Mouse (Mus musculus): ENCODE data around the gene Ryr3. TPM values are rescaled to one million over a fixed set of nuclear protein-coding genes. Genes with fewer than 3 reads are reported as not detected.

Gene Ryr3
- total RNA-seq, 1 experiment: 5.4 TPM

DNA sequence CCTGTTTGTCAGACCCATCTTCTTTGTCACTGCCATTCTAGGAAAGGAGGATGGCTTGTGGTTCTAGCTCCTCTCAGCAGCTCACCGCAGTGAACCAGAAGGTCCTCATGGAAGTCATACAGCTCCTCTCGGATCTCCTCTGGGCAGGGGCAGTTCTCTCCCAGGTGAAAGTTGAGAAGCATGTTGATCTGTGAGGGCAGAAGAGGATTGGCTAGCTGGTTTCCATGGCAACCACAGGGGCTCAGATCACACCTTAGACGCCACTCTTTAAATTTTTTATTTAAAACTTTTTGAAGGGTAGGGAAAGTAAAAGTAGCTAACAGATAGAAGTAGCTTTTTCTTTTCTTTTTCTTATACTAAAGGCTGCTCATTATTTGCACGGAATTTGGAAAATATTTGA lies 390.3 kb downstream of the Ryr3 start:
- Histone ChIP-seq H3K9me3 (ENCODE audit: control insufficient read depth, insufficient read depth, low read depth, low read length) (no peaks in the 10 kb centered on the region), H3K27ac (ENCODE audit: insufficient read depth, low read depth, low read length, poor library complexity, severe bottlenecking) (no peak overlapping the region), H3K4me1 (ENCODE audit: control insufficient read depth in 2 of 2, insufficient read depth in 2 of 2, low read length in 2 of 2, poor library complexity in 1 of 2) (no peaks in the 10 kb centered on the region), H3K36me3 (ENCODE audit: control insufficient read depth, insufficient read depth, low read length, poor library complexity, severe bottlenecking) (no peaks in the 10 kb centered on the region), H3K9ac (ENCODE audit: insufficient read depth, low read depth, low read length, poor library complexity, severe bottlenecking) (no peak overlapping the region), H3K4me3 (ENCODE audit: insufficient read depth in 1 of 2, low read depth in 1 of 2, low read length in 2 of 2, poor library complexity in 1 of 2, severe bottlenecking in 1 of 2) (no peak overlapping the region)
- in situ Hi-C loops (cut with MboI; ENCODE audit: low sequenced_read_pairs in 2 of 2, unreplicated experiment in 2 of 2): no loop called here
- TF ChIP-seq ZC3H11A (IDR thresholded peaks at IDR 0.05; ENCODE audit: borderline replicate concordance, low read depth, low read length) (no peak), HCFC1 (IDR thresholded peaks at IDR 0.05; ENCODE audit: borderline replicate concordance, insufficient read depth, low read length) (no peak), ZNF384 (IDR thresholded peaks at IDR 0.05; ENCODE audit: low read depth, low read length) (no peak), MAFK (IDR thresholded peaks at IDR 0.05; ENCODE audit: insufficient read depth, low read depth, low read length) (no peak)
- DNase-seq (ENCODE audit: low read depth, low spot score): peak; percentile 11

DNA sequence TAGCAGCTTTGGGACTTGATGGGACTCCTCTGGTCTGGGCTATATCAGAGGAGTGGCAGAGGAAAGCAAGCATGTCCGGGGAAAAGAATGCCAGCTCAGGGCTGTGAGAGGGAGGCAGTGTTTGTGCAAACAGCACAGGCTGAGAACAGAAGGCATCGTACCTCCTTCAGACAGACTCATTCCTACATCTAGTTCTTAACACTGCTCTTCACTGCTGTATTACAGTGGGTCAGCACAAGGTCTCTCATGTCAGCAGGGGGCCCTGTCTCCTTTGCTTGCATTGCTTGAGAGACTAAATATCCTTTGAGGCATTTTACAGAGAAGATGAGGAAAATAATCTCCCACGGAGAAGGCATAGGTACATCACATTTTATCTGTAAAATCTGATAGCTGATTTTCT lies 394.2 kb downstream of the Ryr3 start:
- TF ChIP-seq MAFK (IDR thresholded peaks at IDR 0.05; ENCODE audit: insufficient read depth, low read depth, low read length) (no peak), CHD2 (IDR thresholded peaks at IDR 0.05; ENCODE audit: low read depth, low read length) (no peak), ZNF384 (IDR thresholded peaks at IDR 0.05; ENCODE audit: low read depth, low read length) (no peak), HCFC1 (IDR thresholded peaks at IDR 0.05; ENCODE audit: borderline replicate concordance, insufficient read depth, low read length) (no peak), ZC3H11A (IDR thresholded peaks at IDR 0.05; ENCODE audit: borderline replicate concordance, low read depth, low read length) (no peak)
- no peaks in the 10 kb centered on the region for H3K9me3 ChIP-seq (ENCODE audit: control insufficient read depth, insufficient read depth, low read depth, low read length)
- no peak overlapping the region for H3K9ac ChIP-seq (ENCODE audit: insufficient read depth, low read depth, low read length, poor library complexity, severe bottlenecking)
- H3K36me3 ChIP-seq (ENCODE audit: control insufficient read depth, insufficient read depth, low read length, poor library complexity, severe bottlenecking): no peaks in the 10 kb centered on the region
- no peaks in the 10 kb centered on the region for H3K4me1 ChIP-seq (ENCODE audit: control insufficient read depth in 2 of 2, insufficient read depth in 2 of 2, low read length in 2 of 2, poor library complexity in 1 of 2)
- H3K4me3 ChIP-seq (ENCODE audit: insufficient read depth in 1 of 2, low read depth in 1 of 2, low read length in 2 of 2, poor library complexity in 1 of 2, severe bottlenecking in 1 of 2): no peak overlapping the region
- in situ Hi-C loops (cut with MboI; ENCODE audit: low sequenced_read_pairs in 2 of 2, unreplicated experiment in 2 of 2): no loop called here
- no peak for DNase-seq (ENCODE audit: low read depth, low spot score)
- H3K27ac ChIP-seq (ENCODE audit: insufficient read depth, low read depth, low read length, poor library complexity, severe bottlenecking): no peak overlapping the region

GRCm38 (mm10) chr2:112819059-112819458 lies 397.8 kb downstream of the Ryr3 start:
- H3K9ac ChIP-seq (ENCODE audit: insufficient read depth, low read depth, low read length, poor library complexity, severe bottlenecking): no peak overlapping the region
- no peak overlapping the region for H3K27ac ChIP-seq (ENCODE audit: insufficient read depth, low read depth, low read length, poor library complexity, severe bottlenecking)
- in situ Hi-C loops (cut with MboI; ENCODE audit: low sequenced_read_pairs in 2 of 2, unreplicated experiment in 2 of 2): no loop called here
- H3K36me3 ChIP-seq (ENCODE audit: control insufficient read depth, insufficient read depth, low read length, poor library complexity, severe bottlenecking): no peaks in the 10 kb centered on the region
- TF ChIP-seq HCFC1 (IDR thresholded peaks at IDR 0.05; ENCODE audit: borderline replicate concordance, insufficient read depth, low read length): no peak
- TF ChIP-seq MAFK (IDR thresholded peaks at IDR 0.05; ENCODE audit: insufficient read depth, low read depth, low read length): no peak
- no peak for TF ChIP-seq CHD2 (IDR thresholded peaks at IDR 0.05; ENCODE audit: low read depth, low read length)
- TF ChIP-seq ZC3H11A (IDR thresholded peaks at IDR 0.05; ENCODE audit: borderline replicate concordance, low read depth, low read length): no peak
- no peak for TF ChIP-seq ZNF384 (IDR thresholded peaks at IDR 0.05; ENCODE audit: low read depth, low read length)
- H3K4me1 ChIP-seq (ENCODE audit: control insufficient read depth in 2 of 2, insufficient read depth in 2 of 2, low read length in 2 of 2, poor library complexity in 1 of 2): no peaks in the 10 kb centered on the region
- DNase-seq (ENCODE audit: low read depth, low spot score): no peak
- no peaks in the 10 kb centered on the region for H3K9me3 ChIP-seq (ENCODE audit: control insufficient read depth, insufficient read depth, low read depth, low read length)
- no peak overlapping the region for H3K4me3 ChIP-seq (ENCODE audit: insufficient read depth in 1 of 2, low read depth in 1 of 2, low read length in 2 of 2, poor library complexity in 1 of 2, severe bottlenecking in 1 of 2)

DNA sequence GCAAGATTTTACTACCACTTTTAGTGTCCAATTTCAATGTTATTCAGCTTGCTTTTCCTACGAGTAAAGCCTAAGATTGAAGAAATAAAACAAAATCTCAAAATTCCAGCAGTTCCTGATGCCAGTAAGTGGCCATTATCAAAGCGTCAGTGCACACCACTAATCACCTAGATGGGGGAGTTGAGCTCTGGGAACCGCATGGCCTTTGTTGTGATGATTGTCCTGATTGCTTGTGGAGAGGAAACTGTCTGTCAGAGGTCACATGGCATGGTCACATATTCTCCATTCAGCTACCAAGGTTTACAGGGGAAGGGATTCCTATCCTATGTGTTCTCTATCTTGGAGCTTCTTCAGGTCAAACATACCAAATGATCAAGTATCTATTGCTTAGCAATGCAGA lies 399.9 kb downstream of the Ryr3 start:
- no peaks in the 10 kb centered on the region for H3K4me1 ChIP-seq (ENCODE audit: control insufficient read depth in 2 of 2, insufficient read depth in 2 of 2, low read length in 2 of 2, poor library complexity in 1 of 2)
- no peak overlapping the region for H3K27ac ChIP-seq (ENCODE audit: insufficient read depth, low read depth, low read length, poor library complexity, severe bottlenecking)
- H3K4me3 ChIP-seq (ENCODE audit: insufficient read depth in 1 of 2, low read depth in 1 of 2, low read length in 2 of 2, poor library complexity in 1 of 2, severe bottlenecking in 1 of 2): no peak overlapping the region
- H3K9me3 ChIP-seq (ENCODE audit: control insufficient read depth, insufficient read depth, low read depth, low read length): no peaks in the 10 kb centered on the region
- in situ Hi-C loops (cut with MboI; ENCODE audit: low sequenced_read_pairs in 2 of 2, unreplicated experiment in 2 of 2): no loop called here
- H3K36me3 ChIP-seq (ENCODE audit: control insufficient read depth, insufficient read depth, low read length, poor library complexity, severe bottlenecking): no peaks in the 10 kb centered on the region
- H3K9ac ChIP-seq (ENCODE audit: insufficient read depth, low read depth, low read length, poor library complexity, severe bottlenecking): no peak overlapping the region
- TF ChIP-seq CHD2 (IDR thresholded peaks at IDR 0.05; ENCODE audit: low read depth, low read length): no peak
- no peak for TF ChIP-seq ZNF384 (IDR thresholded peaks at IDR 0.05; ENCODE audit: low read depth, low read length)
- DNase-seq (ENCODE audit: low read depth, low spot score): peak; percentile 15

DNA sequence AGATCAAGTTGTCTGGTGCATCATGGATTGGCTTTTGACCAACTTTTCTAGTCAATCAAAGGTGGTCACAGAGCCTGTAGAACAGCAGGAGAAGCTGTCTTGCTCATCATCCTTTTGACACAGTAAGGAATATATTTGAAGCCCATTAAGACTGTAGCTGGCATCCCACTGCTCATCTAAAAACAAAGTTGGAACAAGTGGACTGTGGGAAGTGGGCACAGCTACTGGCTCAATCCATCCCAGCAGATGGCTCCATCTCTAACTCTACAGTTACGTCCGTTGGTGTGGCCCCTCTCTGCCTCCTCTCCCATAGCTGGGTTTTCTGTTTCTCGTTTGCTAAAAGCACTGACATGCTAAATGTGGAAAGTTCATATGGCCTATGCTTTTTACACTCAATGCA lies 400.9 kb downstream of the Ryr3 start:
- Histone ChIP-seq H3K9ac (ENCODE audit: insufficient read depth, low read depth, low read length, poor library complexity, severe bottlenecking) (no peak overlapping the region), H3K9me3 (ENCODE audit: control insufficient read depth, insufficient read depth, low read depth, low read length) (no peaks in the 10 kb centered on the region), H3K4me3 (ENCODE audit: insufficient read depth in 1 of 2, low read depth in 1 of 2, low read length in 2 of 2, poor library complexity in 1 of 2, severe bottlenecking in 1 of 2) (no peak overlapping the region), H3K27ac (ENCODE audit: insufficient read depth, low read depth, low read length, poor library complexity, severe bottlenecking) (no peak overlapping the region), H3K4me1 (ENCODE audit: control insufficient read depth in 2 of 2, insufficient read depth in 2 of 2, low read length in 2 of 2, poor library complexity in 1 of 2) (no peaks in the 10 kb centered on the region), H3K36me3 (ENCODE audit: control insufficient read depth, insufficient read depth, low read length, poor library complexity, severe bottlenecking) (no peaks in the 10 kb centered on the region)
- no peak for DNase-seq (ENCODE audit: low read depth, low spot score)
- in situ Hi-C loops (cut with MboI; ENCODE audit: low sequenced_read_pairs in 2 of 2, unreplicated experiment in 2 of 2): no loop called here
- TF ChIP-seq ZC3H11A (IDR thresholded peaks at IDR 0.05; ENCODE audit: borderline replicate concordance, low read depth, low read length) (no peak), CHD2 (IDR thresholded peaks at IDR 0.05; ENCODE audit: low read depth, low read length) (no peak), HCFC1 (IDR thresholded peaks at IDR 0.05; ENCODE audit: borderline replicate concordance, insufficient read depth, low read length) (no peak), MAFK (IDR thresholded peaks at IDR 0.05; ENCODE audit: insufficient read depth, low read depth, low read length) (no peak), ZNF384 (IDR thresholded peaks at IDR 0.05; ENCODE audit: low read depth, low read length) (no peak)
